Mouse (Mus musculus) Patski (cell line): ENCODE data around the gene Mrpl53. TPM values are rescaled to one million over a fixed set of nuclear protein-coding genes. Genes with fewer than 3 reads are reported as not detected.
"Not testable (repeated sequence)": the region's sequence is repeated elsewhere in the genome, so short reads cannot be mapped to it uniquely, and the experiment has no call there.

Source experiments
- ATAC-seq: fragments of 100-300 bp; one replicate; pipeline ENCODE4 v1.8.0; 2021
- CTCF ChIA-PET: fragments of 350-600 bp; sonication (Branson Sonifier 250); formaldehyde crosslinking; loops from one replicate; lab custom pipeline; 2022; ENCODE audit warnings: inconsistent platforms; lab: Charles Lee
- POLR2A ChIA-PET: fragments of 350-600 bp; sonication (Branson Sonifier 250); formaldehyde crosslinking; loops from one replicate; lab custom pipeline; 2022; ENCODE audit warnings: antibody characterized with exemption, inconsistent platforms; lab: Charles Lee
- DNase-seq: peaks from one replicate; pipeline ENCODE4 v3.0.0-alpha.2; 2011; ENCODE audit warnings: low read depth, low spot score
- H3K27me3 ChIP-seq: fragments of 371-371 bp; one replicate; pipeline ENCODE4 v1.5.1; 2021
- CTCF ChIP-seq: fragments of 100-300 bp; IDR thresholded peaks from one replicate; pipeline ENCODE4 v1.5.1; 2021
- in situ Hi-C: fragments of 300-500 bp; cut with MboI; formaldehyde crosslinking; loops from 3 replicates; pipeline ENCODE4 v1.11.1; 2018; ENCODE audit warnings: low pct_unique_long_range_greater_than_20kb, mixed read lengths
- polyA plus RNA-seq: library from polyadenylated mRNA; unstranded; gene quantifications from one replicate; pipeline ENCODE4 v1.2.3, GENCODE M21; 2021

Mrpl53 gene
- polyA plus RNA-seq, 1 experiment from 2014 or later = 93.4 TPM

DNA sequence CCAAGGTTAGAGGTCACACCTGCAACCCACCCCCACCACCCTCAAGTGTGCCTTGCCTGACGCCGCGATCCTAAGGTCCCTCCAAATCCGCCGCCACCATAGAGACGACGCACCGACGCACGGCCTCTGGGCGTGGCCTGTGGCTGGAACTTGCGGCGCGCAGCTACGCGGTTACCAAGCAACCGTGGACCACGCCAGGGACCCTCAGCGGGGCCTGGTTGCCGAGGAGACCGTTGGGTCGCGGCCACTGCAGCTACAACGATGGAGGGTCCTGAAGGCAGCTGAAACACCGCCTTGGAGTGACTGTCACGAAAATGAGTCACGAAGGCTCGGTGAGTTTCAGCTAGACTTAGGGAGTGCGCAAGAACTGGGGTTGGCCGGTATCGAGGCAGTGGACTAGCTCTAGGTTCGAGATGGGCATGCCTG, 47.4 kb downstream of the Mrpl53 start, which contains the start of the genes Wdr54 and 1700003E16Rik:
Gene Wdr54, minus strand, starts transcription at position 139 of the 426 bp plus-strand sequence.
Gene 1700003E16Rik, plus strand, starts transcription at position 146 of the 426 bp plus-strand sequence.
- DNase-seq (no peak), ATAC-seq (peak; percentile 63)
- H3K27me3 ChIP-seq = no peaks in the 10 kb centered on the region
- in situ Hi-C loops = loop anchor here (5.0 kb wide), 3 partner anchors 39 to 244 kb away; partner anchors contain the start of gene Mogs
- POLR2A ChIA-PET = interaction anchor here (0.7 to 1.6 kb wide), 7 partner anchors 9 to 61 kb away, joined by 3 to 7 read pairs (median 3); partner anchors contain the start of gene Wbp1
- CTCF ChIA-PET = interaction anchor here (1.3 to 1.9 kb wide), 4 partner anchors 11 to 50 kb away, joined by 3 to 4 read pairs (median 3); no protein-coding TSS in a partner anchor
- TF ChIP-seq CTCF = no peak

DNA sequence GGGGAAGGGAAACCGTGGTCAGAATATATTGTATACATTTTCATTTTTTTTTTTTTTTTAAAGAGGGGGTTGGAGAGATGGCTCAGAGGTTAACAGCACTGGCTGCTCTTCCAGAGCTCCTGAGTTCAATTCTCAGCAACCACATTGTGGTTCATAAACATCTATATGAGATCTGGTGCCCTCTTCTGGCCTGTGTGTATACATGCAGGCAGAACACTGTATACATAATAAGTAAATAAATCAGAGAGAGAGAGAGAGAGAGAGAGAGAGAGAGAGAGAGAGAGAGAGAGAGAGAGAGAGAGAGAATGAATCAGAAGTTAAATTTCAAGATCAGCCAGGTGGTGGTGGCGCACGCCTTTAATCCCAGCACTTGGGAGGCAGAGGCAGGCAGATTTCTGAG, 50.6 kb downstream of the Mrpl53 start:
- CTCF ChIA-PET = interaction anchor here (1.0 to 2.6 kb wide), 7 partner anchors 10 to 163 kb away, joined by 3 to 10 read pairs (median 4); partner anchors contain the start of gene Wbp1
- POLR2A ChIA-PET, H3K27me3 ChIP-seq, ATAC-seq, DNase-seq: not testable (repeated sequence)
- in situ Hi-C loops = loop anchor here (5.0 kb wide), 3 partner anchors 42 to 247 kb away; partner anchors contain the start of gene Mogs

Other genes starting within 250 kb of the Mrpl53 start
- gene Sema4f, start 169.3 kb upstream of the Mrpl53 start, polyA plus RNA-seq = 2.1 TPM
- gene M1ap, start 162.1 kb upstream of the Mrpl53 start, polyA plus RNA-seq = not detected
- 17.9 TPM for gene Dok1, start 75.6 kb upstream of the Mrpl53 start, polyA plus RNA-seq
- 2.5 TPM for gene Loxl3, start 74.9 kb upstream of the Mrpl53 start, polyA plus RNA-seq
- gene Aup1, start 54.5 kb upstream of the Mrpl53 start, polyA plus RNA-seq = 160 TPM
- 63.1 TPM for gene Htra2, start 53.8 kb upstream of the Mrpl53 start, polyA plus RNA-seq
- gene Dqx1, start 51.2 kb upstream of the Mrpl53 start, polyA plus RNA-seq = 0.51 TPM
- gene Tlx2, start 38.7 kb upstream of the Mrpl53 start, polyA plus RNA-seq = 0.24 TPM
- gene Pcgf1, start 31.2 kb upstream of the Mrpl53 start, polyA plus RNA-seq = 19.7 TPM
- 0.51 TPM for gene Lbx2, start 22.7 kb upstream of the Mrpl53 start, polyA plus RNA-seq
- 3.5 TPM for gene Ccdc142, start 7.4 kb upstream of the Mrpl53 start, polyA plus RNA-seq
- 3.7 TPM for gene Gm42688, start 7.4 kb upstream of the Mrpl53 start, polyA plus RNA-seq
- gene Mogs, start 6.5 kb downstream of the Mrpl53 start, polyA plus RNA-seq = 34.6 TPM
- 95.1 TPM for gene Wbp1, start 12.5 kb downstream of the Mrpl53 start, polyA plus RNA-seq
- gene Ino80b, start 16.4 kb downstream of the Mrpl53 start, polyA plus RNA-seq = 46.4 TPM
- 16.3 TPM for gene Rtkn, start 26.4 kb downstream of the Mrpl53 start, polyA plus RNA-seq
- 18.9 TPM for gene Wdr54, start 47.4 kb downstream of the Mrpl53 start, polyA plus RNA-seq
- 5.9 TPM for gene 1700003E16Rik, start 47.4 kb downstream of the Mrpl53 start, polyA plus RNA-seq
- gene Dctn1, start 56.9 kb downstream of the Mrpl53 start, polyA plus RNA-seq = 121 TPM
- gene Slc4a5, start 110.8 kb downstream of the Mrpl53 start, polyA plus RNA-seq = 0.04 TPM
- gene Mthfd2, start 216.9 kb downstream of the Mrpl53 start, polyA plus RNA-seq = 117 TPM
- 90.6 TPM for gene Mob1a, start 217.0 kb downstream of the Mrpl53 start, polyA plus RNA-seq
- gene Bola3, start 240.1 kb downstream of the Mrpl53 start, polyA plus RNA-seq = 126 TPM